Mouse (Mus musculus) liver, embryonic 15.5 days (tissue): Measurements from ENCODE around the gene Hdac6. TPM values are rescaled to one million over a fixed set of nuclear protein-coding genes. Genes with fewer than 3 reads are reported as not detected.

Source experiments
- ATAC-seq: fragments of 200-750 bp; cut with Nextera tagmentation; 2 replicates; pipeline ENCODE4 v1.8.0; 2017; ENCODE audit warnings: moderate number of reproducible peaks, mild to moderate bottlenecking, moderate library complexity; ENCODE audit not compliant: insufficient read depth
- H3K27ac ChIP-seq: fragments of 300-500 bp; sonication (generic); replicated peaks from 2 replicates; pipeline ENCODE4 v1.5.1; 2015; ENCODE audit warnings: mild to moderate bottlenecking, inconsistent platforms
- H3K27me3 ChIP-seq: fragments of 300-500 bp; sonication (generic); 2 replicates; pipeline ENCODE4 v1.6.1; 2015; ENCODE audit warnings: mild to moderate bottlenecking, inconsistent platforms
- H3K36me3 ChIP-seq: fragments of 300-500 bp; sonication (generic); replicated peaks from 2 replicates; pipeline ENCODE4 v1.6.1; 2015; ENCODE audit warnings: moderate library complexity, mild to moderate bottlenecking, inconsistent platforms
- H3K4me1 ChIP-seq: fragments of 300-500 bp; sonication (generic); replicated peaks from 2 replicates; pipeline ENCODE4 v1.6.1; 2015; ENCODE audit warnings: inconsistent platforms
- H3K4me2 ChIP-seq: fragments of 300-500 bp; sonication (generic); 2 replicates; pipeline ENCODE4 v1.6.1; 2015; ENCODE audit warnings: moderate library complexity, mild to moderate bottlenecking, inconsistent platforms
- H3K4me3 ChIP-seq: fragments of 300-500 bp; sonication (generic); replicated peaks from 2 replicates; pipeline ENCODE4 v1.5.1; 2015; ENCODE audit warnings: mild to moderate bottlenecking, inconsistent platforms
- H3K9ac ChIP-seq: fragments of 300-500 bp; sonication (generic); 2 replicates; pipeline ENCODE4 v1.6.1; 2015; ENCODE audit warnings: moderate library complexity, mild to moderate bottlenecking, inconsistent platforms
- H3K9me3 ChIP-seq: fragments of 300-500 bp; sonication (generic); replicated peaks from 2 replicates; pipeline ENCODE4 v1.6.1; 2016; ENCODE audit warnings: inconsistent platforms
- WGBS: fragments of 180-500 bp; shearing (Covaris S2); methylation state at CpG from one replicate; pipeline ENCODE4 v1.1.7; 2015; ENCODE audit warnings: mixed read lengths; ENCODE audit not compliant: insufficient replicate concordance; 5-methylcytosine and 5-hydroxymethylcytosine counted together
- polyA plus RNA-seq: library from polyadenylated mRNA; unstranded; fragments of >200 nt; fragmentation: Nextera tagmentation; extraction: Ambion mirVana; gene quantifications from 2 replicates; pipeline ENCODE4 v1.2.1, GENCODE M21; 2015

Hdac6 gene
- polyA plus RNA-seq: 10.7 and 12.1 TPM in 2 replicates

- Histone ChIP-seq H3K4me3 (peak within 1 kb of the TSS; percentile 64), H3K27me3 (no peaks in the 10 kb centered on the region), H3K9me3 (no peaks in the 10 kb centered on the region), H3K4me2 (peak within 1 kb of the TSS; percentile 79), H3K9ac (peak within 1 kb of the TSS; percentile 59), H3K27ac (peak within 1 kb of the TSS; percentile 55; the same call in 1 of the 2 replicates), H3K4me1 (peaks cover 10% of the 10 kb centered on the region), H3K36me3 (no peaks in the 10 kb centered on the region)
- ATAC-seq: no peak
- WGBS: 16% methylated on average over 37 of the region's 37 CpGs
These were observed at the start of gene Hdac6 for GRCm38 (mm10) chrX:7947108-7947899. Gene Hdac6 (minus strand): TSS chrX:7947889.

- peaks cover 32% of the 10 kb centered on the region for H3K4me1 ChIP-seq
- H3K27me3 ChIP-seq: no peaks in the 10 kb centered on the region
- peak; percentile 92 for ATAC-seq
- no peaks in the 10 kb centered on the region for H3K9me3 ChIP-seq
- H3K36me3 ChIP-seq: no peaks in the 10 kb centered on the region
- H3K4me2 ChIP-seq: peak overlapping the region; percentile 61
- no peak overlapping the region for H3K4me3 ChIP-seq
- peak overlapping the region; percentile 35; the same call in 1 of the 2 replicates for H3K9ac ChIP-seq
- peak overlapping the region; percentile 93 for H3K27ac ChIP-seq
- 27% methylated on average over 10 of the region's 10 CpGs for WGBS
These were observed 45.5 kb upstream of the Hdac6 start for GRCm38 (mm10) chrX:7993068-7993735.

GRCm38 (mm10) chrX:7992379-7993067, 44.8 kb upstream of the Hdac6 start:
- Histone ChIP-seq H3K4me3 (no peak overlapping the region), H3K4me2 (peak overlapping the region; percentile 61), H3K9ac (0 out of 2 replicates have a peak overlapping the region, but pooled peaks have one; percentile 35), H3K27ac (peak overlapping the region; percentile 93), H3K9me3 (no peaks in the 10 kb centered on the region), H3K27me3 (no peaks in the 10 kb centered on the region), H3K36me3 (no peaks in the 10 kb centered on the region), H3K4me1 (peaks cover 32% of the 10 kb centered on the region)
- peak; percentile 84 for ATAC-seq
- 32% methylated on average over 8 of the region's 8 CpGs for WGBS

- H3K4me3 ChIP-seq: no peak overlapping the region
- no peaks in the 10 kb centered on the region for H3K9me3 ChIP-seq
- H3K4me2 ChIP-seq: no peak overlapping the region
- no peak for ATAC-seq
- H3K27ac ChIP-seq: no peak overlapping the region
- 78% methylated on average over 7 of the region's 7 CpGs for WGBS
- H3K9ac ChIP-seq: no peak overlapping the region
- peaks cover 13% of the 10 kb centered on the region for H3K4me1 ChIP-seq
- no peaks in the 10 kb centered on the region for H3K27me3 ChIP-seq
- H3K36me3 ChIP-seq: no peaks in the 10 kb centered on the region
These were observed 33.7 kb upstream of the Hdac6 start for GRCm38 (mm10) chrX:7981368-7981767.

GRCm38 (mm10) chrX:7977892-7978291, 30.2 kb upstream of the Hdac6 start, which contains the start of gene Gata1:
Gene Gata1 (minus strand): TSS chrX:7978071.
- H3K27ac ChIP-seq: no peak within 1 kb of the TSS

GRCm38 (mm10) chrX:7971292-7971691, 23.6 kb upstream of the Hdac6 start:
- Histone ChIP-seq H3K9ac (peak overlapping the region; percentile 39; the same call in 1 of the 2 replicates), H3K4me3 (peak overlapping the region; percentile 24), H3K4me1 (peaks cover 43% of the 10 kb centered on the region), H3K4me2 (peak overlapping the region; percentile 71), H3K27ac (peak overlapping the region; percentile 93), H3K9me3 (no peaks in the 10 kb centered on the region), H3K36me3 (no peaks in the 10 kb centered on the region), H3K27me3 (no peaks in the 10 kb centered on the region)
- peak; percentile 83 for ATAC-seq
- WGBS: 27% methylated on average over 4 of the region's 4 CpGs

More at GRCm38 (mm10) chrX:7977892-7978291, 30.2 kb upstream of the Hdac6 start, which contains the start of gene Gata1:
- Histone ChIP-seq H3K36me3 (no peaks in the 10 kb centered on the region), H3K27me3 (no peaks in the 10 kb centered on the region), H3K9me3 (no peaks in the 10 kb centered on the region), H3K4me1 (peaks cover 19% of the 10 kb centered on the region), H3K9ac (no peak within 1 kb of the TSS), H3K4me3 (no peak within 1 kb of the TSS), H3K4me2 (no peak within 1 kb of the TSS)
- 84% methylated on average over 11 of the region's 11 CpGs for WGBS
- no peak for ATAC-seq

GRCm38 (mm10) chrX:7968899-7969298, 21.2 kb upstream of the Hdac6 start:
- H3K27ac ChIP-seq: peak overlapping the region; percentile 93
- 46% methylated on average over 3 of the region's 3 CpGs for WGBS

GRCm38 (mm10) chrX:7968226-7968625, 20.5 kb upstream of the Hdac6 start:
- Histone ChIP-seq H3K4me3 (peak overlapping the region; percentile 68), H3K9me3 (no peaks in the 10 kb centered on the region), H3K27me3 (no peaks in the 10 kb centered on the region), H3K36me3 (0 out of 2 replicates have a peak, but pooled peaks cover 9% of the 10 kb centered on the region), H3K4me2 (peak overlapping the region; percentile 71), H3K4me1 (peaks cover 44% of the 10 kb centered on the region), H3K27ac (peak overlapping the region; percentile 93), H3K9ac (peak overlapping the region; percentile 45)
- 33% methylated on average over 8 of the region's 8 CpGs for WGBS
- ATAC-seq: peak; percentile 80

More at GRCm38 (mm10) chrX:7968899-7969298, 21.2 kb upstream of the Hdac6 start:
- peak overlapping the region; percentile 47; the same call in 1 of the 2 replicates for H3K9ac ChIP-seq
- 0 out of 2 replicates have a peak, but pooled peaks cover 4% of the 10 kb centered on the region for H3K36me3 ChIP-seq
- no peaks in the 10 kb centered on the region for H3K9me3 ChIP-seq
- no peaks in the 10 kb centered on the region for H3K27me3 ChIP-seq
- peak overlapping the region; percentile 71 for H3K4me2 ChIP-seq
- peak overlapping the region; percentile 68 for H3K4me3 ChIP-seq
- no peak for ATAC-seq
- H3K4me1 ChIP-seq: peaks cover 42% of the 10 kb centered on the region

GRCm38 (mm10) chrX:7967596-7968201, 20.0 kb upstream of the Hdac6 start:
- Histone ChIP-seq H3K27ac (peak overlapping the region; percentile 93), H3K9ac (peak overlapping the region; percentile 72), H3K4me2 (peak overlapping the region; percentile 71)

GRCm38 (mm10) chrX:7966161-7966560, 18.5 kb upstream of the Hdac6 start:
- Histone ChIP-seq H3K36me3 (peaks cover 26% of the 10 kb centered on the region), H3K27me3 (no peaks in the 10 kb centered on the region), H3K4me3 (peak overlapping the region; percentile 68), H3K4me1 (peaks cover 38% of the 10 kb centered on the region), H3K4me2 (peak overlapping the region; percentile 68), H3K27ac (peak overlapping the region; percentile 93), H3K9me3 (no peaks in the 10 kb centered on the region), H3K9ac (peak overlapping the region; percentile 72)
- ATAC-seq: peak; percentile 16; the same call in 1 of the 2 replicates
- WGBS: 20% methylated on average over 4 of the region's 4 CpGs

More at GRCm38 (mm10) chrX:7967596-7968201, 20.0 kb upstream of the Hdac6 start:
- H3K36me3 ChIP-seq: peaks cover 12% of the 10 kb centered on the region
- WGBS: 22% methylated on average over 7 of the region's 9 CpGs
- H3K4me1 ChIP-seq: peaks cover 44% of the 10 kb centered on the region
- H3K9me3 ChIP-seq: no peaks in the 10 kb centered on the region
- peak; percentile 83 for ATAC-seq
- no peaks in the 10 kb centered on the region for H3K27me3 ChIP-seq
- H3K4me3 ChIP-seq: peak overlapping the region; percentile 68
